Mouse (Mus musculus): ENCODE data around the gene Mfn2. TPM values are rescaled to one million over a fixed set of nuclear protein-coding genes. Genes with fewer than 3 reads are reported as not detected.

The Mfn2 gene
- polyA plus RNA-seq, 1 experiment from 2014 or later, result 52.4 TPM

DNA sequence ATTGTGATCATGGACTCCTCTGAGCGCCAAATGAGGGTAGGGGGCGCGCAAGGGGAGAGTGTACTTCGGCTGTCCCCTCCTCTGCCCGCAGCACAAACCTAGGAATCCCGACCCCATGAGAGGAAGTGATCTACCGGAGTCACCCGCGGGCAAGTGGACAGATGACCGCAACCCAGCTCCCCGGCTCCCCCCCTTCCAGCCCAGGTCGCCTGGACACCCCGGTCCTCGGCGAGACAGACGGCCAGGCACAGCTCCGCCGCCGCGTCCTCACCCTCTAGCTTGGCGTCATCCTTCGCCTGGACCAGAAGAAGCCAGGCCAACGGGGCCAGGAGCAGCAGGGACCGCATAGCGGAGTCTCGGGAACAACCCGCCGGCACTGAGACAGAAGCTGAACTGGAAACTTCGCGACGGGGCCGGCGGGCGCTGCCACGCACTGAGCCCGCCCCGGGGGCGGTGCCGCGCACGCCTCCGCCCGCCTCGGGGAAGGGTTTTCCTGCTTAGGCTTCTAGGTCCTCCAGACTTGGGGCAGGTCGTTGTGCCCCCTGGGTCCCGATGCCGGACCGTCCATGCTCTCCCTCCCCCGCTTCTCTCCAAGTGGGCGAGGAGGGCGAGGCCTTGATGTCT is 31.9 kb upstream of the Mfn2 start, which contains the start of gene Plod1:
Gene Plod1, minus strand, starts transcription at position 437 of the 624 bp plus-strand sequence.
- H3K4me2 ChIP-seq, result peak within 1 kb of the TSS; percentile 92
- H3K9ac ChIP-seq, result peak within 1 kb of the TSS; percentile 73
- under 1% methylated on average over 51 of the region's 51 CpGs for WGBS
- H3K4me1 ChIP-seq, result peaks cover 16% of the 10 kb centered on the region
- peak; percentile 60 for ATAC-seq
- no peaks in the 10 kb centered on the region for H3K36me3 ChIP-seq (ENCODE audit: poor library complexity, severe bottlenecking)
- 0 out of 2 replicates have a peak within 1 kb of the TSS, but pooled peaks have one; percentile 16 for H3K27ac ChIP-seq
- H3K27me3 ChIP-seq, result peaks cover 9% of the 10 kb centered on the region; the same call in 1 of the 2 replicates
- H3K9me3 ChIP-seq (replicated peaks), result no peaks in the 10 kb centered on the region
- H3K4me3 ChIP-seq, result peak within 1 kb of the TSS; percentile 60

DNA sequence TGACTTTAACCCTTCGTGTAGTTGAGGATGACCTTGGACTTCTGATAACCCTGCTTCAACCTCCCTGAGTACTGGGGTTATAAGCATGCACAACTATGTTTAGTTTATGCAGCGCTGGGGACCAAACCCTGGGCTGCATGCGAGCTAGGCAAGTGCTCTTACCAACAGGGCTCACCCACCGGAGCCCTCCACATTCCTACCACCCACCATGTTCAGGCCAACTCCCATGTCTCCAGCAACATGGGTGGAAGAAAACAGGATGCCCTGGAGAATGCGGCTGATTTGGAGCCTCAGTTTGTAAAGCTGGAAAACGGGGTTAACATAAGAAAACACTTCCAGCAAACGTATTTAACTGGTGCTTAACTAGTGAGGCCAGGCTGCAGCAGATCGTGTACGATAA is 31.4 kb upstream of the Mfn2 start:
- Histone ChIP-seq H3K27ac (0 out of 2 replicates have a peak overlapping the region, but pooled peaks have one; percentile 16), H3K4me2 (peak overlapping the region; percentile 92), H3K4me3 (peak overlapping the region; percentile 60), H3K4me1 (peaks cover 14% of the 10 kb centered on the region), H3K9ac (peak overlapping the region; percentile 73), H3K36me3 (ENCODE audit: poor library complexity, severe bottlenecking) (no peaks in the 10 kb centered on the region), H3K27me3 (peaks cover 9% of the 10 kb centered on the region; the same call in 1 of the 2 replicates), H3K9me3 (replicated peaks) (no peaks in the 10 kb centered on the region)
- 22% methylated on average over 9 of the region's 9 CpGs for WGBS
- ATAC-seq, result no peak

DNA sequence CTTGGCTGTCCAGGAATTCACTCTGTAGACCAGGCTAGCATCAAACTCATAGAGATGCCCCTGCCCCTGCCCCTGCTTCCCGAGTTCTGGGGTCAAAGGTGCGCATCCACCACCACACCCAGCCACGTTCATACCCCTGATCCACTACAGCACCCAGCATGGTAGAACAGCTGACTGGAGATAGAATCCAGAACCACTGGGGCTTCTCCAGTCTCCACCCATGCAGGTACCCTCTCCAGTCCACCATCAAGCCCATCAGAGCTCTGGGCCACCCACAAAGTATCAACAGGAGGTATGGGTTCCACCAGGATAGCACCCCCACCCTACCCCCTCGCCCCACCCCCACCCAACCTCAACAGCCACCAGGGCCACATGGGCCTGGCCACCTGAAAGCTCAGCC is 30.1 kb upstream of the Mfn2 start:
- no peaks in the 10 kb centered on the region for H3K36me3 ChIP-seq (ENCODE audit: poor library complexity, severe bottlenecking)
- no peak overlapping the region for H3K27ac ChIP-seq
- H3K27me3 ChIP-seq, result peaks cover 9% of the 10 kb centered on the region; the same call in 1 of the 2 replicates
- ATAC-seq, result no peak
- H3K4me3 ChIP-seq, result no peak overlapping the region
- 86% methylated on average over 4 of the region's 4 CpGs for WGBS
- no peak overlapping the region for H3K9ac ChIP-seq
- H3K4me2 ChIP-seq, result no peak overlapping the region
- H3K4me1 ChIP-seq, result 0 out of 2 replicates have a peak, but pooled peaks cover 6% of the 10 kb centered on the region
- H3K9me3 ChIP-seq (replicated peaks), result no peaks in the 10 kb centered on the region

DNA sequence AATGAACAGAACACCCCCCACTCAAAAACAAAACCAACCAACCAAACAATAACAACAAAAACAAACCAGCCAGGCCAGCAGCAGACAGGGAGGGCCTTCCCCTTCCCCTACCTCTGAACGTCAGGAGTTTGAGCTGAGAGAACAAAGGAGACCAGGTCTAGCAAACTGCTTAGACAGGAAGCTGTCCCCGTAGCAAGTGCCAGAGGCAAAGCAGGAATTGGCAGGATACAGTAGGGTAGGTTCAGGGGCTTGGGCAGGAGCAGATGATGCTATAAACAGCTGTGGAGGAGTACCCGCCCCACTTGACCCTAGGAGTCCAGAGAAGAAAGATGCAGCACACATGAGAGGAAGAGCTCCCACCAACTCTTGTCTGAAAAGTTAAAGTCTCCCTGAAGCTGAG is 29.6 kb upstream of the Mfn2 start:
- H3K4me3 ChIP-seq, result no peak overlapping the region
- no peak for ATAC-seq
- peaks cover 9% of the 10 kb centered on the region; the same call in 1 of the 2 replicates for H3K27me3 ChIP-seq
- H3K4me2 ChIP-seq, result no peak overlapping the region
- H3K27ac ChIP-seq, result no peak overlapping the region
- no peak overlapping the region for H3K9ac ChIP-seq
- no peaks in the 10 kb centered on the region for H3K36me3 ChIP-seq (ENCODE audit: poor library complexity, severe bottlenecking)
- H3K9me3 ChIP-seq (replicated peaks), result no peaks in the 10 kb centered on the region
- WGBS, result 57% methylated on average over 3 of the region's 3 CpGs
- 0 out of 2 replicates have a peak, but pooled peaks cover 6% of the 10 kb centered on the region for H3K4me1 ChIP-seq

DNA sequence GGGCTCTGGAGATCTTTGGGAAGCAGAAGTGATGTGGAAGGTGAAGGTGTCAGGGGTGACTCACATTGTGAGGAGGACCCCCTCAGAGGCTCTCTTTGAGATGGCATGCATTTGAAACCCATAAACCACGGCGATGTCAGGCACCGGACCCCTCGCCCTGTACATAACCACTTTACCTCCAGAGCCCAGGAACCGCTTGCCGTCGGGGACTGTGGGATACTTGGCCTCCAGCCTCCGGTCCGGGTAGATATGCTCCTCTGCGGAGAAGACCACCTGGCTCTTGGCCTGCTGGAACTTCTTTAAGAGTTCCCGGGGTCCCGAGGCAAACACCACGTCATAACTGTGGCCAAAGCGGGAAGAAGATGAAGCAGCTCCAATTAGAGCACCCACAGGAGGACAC is 26.4 kb upstream of the Mfn2 start:
- H3K9ac ChIP-seq, result no peak overlapping the region
- no peaks in the 10 kb centered on the region for H3K36me3 ChIP-seq (ENCODE audit: poor library complexity, severe bottlenecking)
- no peak overlapping the region for H3K4me3 ChIP-seq
- no peak for ATAC-seq
- no peak overlapping the region for H3K27ac ChIP-seq
- no peaks in the 10 kb centered on the region for H3K27me3 ChIP-seq
- no peak overlapping the region for H3K4me2 ChIP-seq
- 0 out of 2 replicates have a peak, but pooled peaks cover 2% of the 10 kb centered on the region for H3K4me1 ChIP-seq
- 96% methylated on average over 14 of the region's 14 CpGs for WGBS
- no peaks in the 10 kb centered on the region for H3K9me3 ChIP-seq (replicated peaks)

DNA sequence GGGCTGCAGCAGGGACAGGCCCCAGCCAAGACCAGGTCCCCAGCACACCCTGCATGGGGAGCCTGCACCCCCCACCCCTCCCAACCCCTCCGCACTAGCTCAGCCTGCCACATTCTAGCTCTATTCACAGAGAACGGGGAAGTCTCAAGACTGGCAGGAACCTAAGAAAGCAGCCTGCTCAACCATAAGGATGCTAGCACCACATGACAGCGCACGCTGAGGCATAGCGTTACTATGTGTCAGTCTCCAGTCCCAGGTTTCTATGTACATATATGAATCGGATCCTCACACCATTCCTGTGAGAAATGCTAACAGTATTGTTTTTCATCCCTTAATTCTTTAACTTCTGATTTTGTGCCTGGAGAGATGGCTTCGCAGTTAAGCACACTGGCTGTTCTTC is 24.0 kb upstream of the Mfn2 start:
- Histone ChIP-seq H3K36me3 (ENCODE audit: poor library complexity, severe bottlenecking) (no peaks in the 10 kb centered on the region), H3K4me1 (no peaks in the 10 kb centered on the region), H3K4me2 (no peak overlapping the region), H3K27me3 (no peaks in the 10 kb centered on the region), H3K9ac (no peak overlapping the region), H3K4me3 (no peak overlapping the region), H3K9me3 (replicated peaks) (no peaks in the 10 kb centered on the region), H3K27ac (no peak overlapping the region)
- ATAC-seq, result 0 out of 2 replicates have a peak, but pooled peaks have one; percentile 48
- 60% methylated on average over 7 of the region's 7 CpGs for WGBS

DNA sequence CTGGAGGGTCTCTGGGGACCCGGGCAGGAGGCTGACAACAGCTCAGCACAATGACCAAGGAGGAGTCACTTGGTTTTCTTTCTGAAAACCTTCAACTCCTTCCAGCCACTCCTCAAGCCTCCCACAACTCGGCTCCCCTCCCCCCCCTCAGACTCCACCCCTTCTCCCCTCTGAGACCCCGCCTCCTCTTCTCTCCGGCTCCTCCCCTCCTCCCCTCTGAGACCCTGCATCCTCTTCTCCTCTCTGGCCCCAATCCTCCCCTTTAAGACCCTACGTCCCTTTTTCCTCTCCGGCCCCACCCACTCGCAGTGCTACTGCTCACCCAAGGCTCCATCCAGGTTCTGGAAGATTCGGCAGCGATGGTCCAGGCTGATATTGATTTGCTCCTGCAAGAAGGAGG is 23.6 kb upstream of the Mfn2 start:
- no peak for ATAC-seq
- no peaks in the 10 kb centered on the region for H3K9me3 ChIP-seq (replicated peaks)
- no peak overlapping the region for H3K9ac ChIP-seq
- no peaks in the 10 kb centered on the region for H3K27me3 ChIP-seq
- WGBS, result 10% methylated on average over 9 of the region's 9 CpGs
- no peak overlapping the region for H3K4me3 ChIP-seq
- H3K4me1 ChIP-seq, result no peaks in the 10 kb centered on the region
- no peak overlapping the region for H3K27ac ChIP-seq
- H3K36me3 ChIP-seq (ENCODE audit: poor library complexity, severe bottlenecking), result no peaks in the 10 kb centered on the region
- H3K4me2 ChIP-seq, result no peak overlapping the region

DNA sequence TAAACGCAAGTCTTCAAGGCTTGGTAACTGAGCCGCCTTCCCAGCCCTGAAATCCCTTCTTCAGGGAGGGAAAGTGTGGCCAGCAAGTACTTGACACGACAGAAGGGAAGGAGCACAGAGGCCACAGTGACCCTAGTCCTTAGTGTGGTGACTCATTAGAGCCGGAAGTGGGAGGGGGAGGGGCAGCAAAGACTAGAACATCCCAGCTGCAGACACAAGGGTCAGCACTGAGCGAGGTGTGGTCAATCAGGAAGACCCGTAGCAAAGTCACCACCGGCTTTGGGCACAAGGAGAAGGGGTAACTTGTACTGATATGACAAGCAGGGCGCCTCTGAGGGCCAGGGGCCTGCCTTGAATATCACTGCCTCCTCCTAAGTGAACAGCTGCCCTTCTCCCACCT is 23.2 kb upstream of the Mfn2 start:
- no peak overlapping the region for H3K9ac ChIP-seq
- H3K4me1 ChIP-seq, result no peaks in the 10 kb centered on the region
- H3K9me3 ChIP-seq (replicated peaks), result no peaks in the 10 kb centered on the region
- ATAC-seq, result no peak
- H3K27me3 ChIP-seq, result no peaks in the 10 kb centered on the region
- no peaks in the 10 kb centered on the region for H3K36me3 ChIP-seq (ENCODE audit: poor library complexity, severe bottlenecking)
- H3K4me2 ChIP-seq, result no peak overlapping the region
- WGBS, result 52% methylated on average over 8 of the region's 8 CpGs
- H3K4me3 ChIP-seq, result no peak overlapping the region
- H3K27ac ChIP-seq, result no peak overlapping the region

DNA sequence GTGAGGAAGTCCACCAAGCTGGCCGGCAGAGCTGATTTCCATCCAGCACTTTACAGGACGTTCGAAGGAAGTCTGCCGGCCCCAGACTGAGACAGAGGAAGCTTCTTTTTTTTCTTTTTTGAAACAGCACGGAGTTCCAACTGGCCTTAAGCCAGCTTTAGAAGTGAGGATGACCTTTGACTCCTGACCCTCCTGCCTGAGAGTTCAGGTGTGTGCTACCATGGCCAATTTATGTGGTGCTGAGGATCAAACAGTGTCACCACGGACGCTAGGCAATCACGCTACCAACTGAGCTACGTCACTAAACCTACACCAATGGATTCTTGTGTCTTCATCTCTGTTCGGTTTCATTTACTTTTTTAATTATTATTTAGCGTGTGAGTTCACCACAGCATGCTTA is 17.8 kb upstream of the Mfn2 start:
- H3K4me3 ChIP-seq, result no peak overlapping the region
- H3K27ac ChIP-seq, result no peak overlapping the region
- H3K27me3 ChIP-seq, result no peaks in the 10 kb centered on the region
- no peak overlapping the region for H3K4me2 ChIP-seq
- no peak for ATAC-seq
- 81% methylated on average over 11 of the region's 11 CpGs for whole genome bisulfite sequencing
- no peak overlapping the region for H3K9ac ChIP-seq
- H3K36me3 ChIP-seq (ENCODE audit: poor library complexity, severe bottlenecking), result no peaks in the 10 kb centered on the region
- no peaks in the 10 kb centered on the region for H3K4me1 ChIP-seq
- no peaks in the 10 kb centered on the region for H3K9me3 ChIP-seq (replicated peaks)

DNA sequence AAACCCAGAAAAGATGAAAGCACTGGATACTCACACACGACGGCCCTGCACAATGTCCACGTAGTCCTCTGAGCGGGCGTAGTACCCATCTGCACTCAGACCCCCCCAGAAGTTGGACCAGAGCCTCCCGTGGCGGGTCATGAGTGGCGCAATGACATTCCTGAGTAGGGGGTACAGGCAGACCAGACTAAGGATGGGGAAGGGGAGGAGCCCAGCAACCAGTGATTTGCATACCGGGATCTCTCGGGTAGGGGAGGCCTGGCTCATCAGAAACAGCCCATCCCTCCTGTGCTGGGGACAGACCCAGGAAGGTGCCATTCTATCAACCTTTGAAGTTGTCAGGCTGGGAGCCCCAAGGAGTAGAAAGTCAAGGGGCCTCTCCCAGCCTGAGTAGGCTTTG is 16.5 kb upstream of the Mfn2 start:
- WGBS, result 27% methylated on average over 10 of the region's 10 CpGs
- H3K4me3 ChIP-seq, result no peak overlapping the region
- H3K27ac ChIP-seq, result no peak overlapping the region
- no peak overlapping the region for H3K4me2 ChIP-seq
- no peak for ATAC-seq
- H3K9ac ChIP-seq, result no peak overlapping the region
- no peaks in the 10 kb centered on the region for H3K27me3 ChIP-seq
- no peaks in the 10 kb centered on the region for H3K4me1 ChIP-seq
- H3K9me3 ChIP-seq (replicated peaks), result no peaks in the 10 kb centered on the region
- no peaks in the 10 kb centered on the region for H3K36me3 ChIP-seq (ENCODE audit: poor library complexity, severe bottlenecking)

DNA sequence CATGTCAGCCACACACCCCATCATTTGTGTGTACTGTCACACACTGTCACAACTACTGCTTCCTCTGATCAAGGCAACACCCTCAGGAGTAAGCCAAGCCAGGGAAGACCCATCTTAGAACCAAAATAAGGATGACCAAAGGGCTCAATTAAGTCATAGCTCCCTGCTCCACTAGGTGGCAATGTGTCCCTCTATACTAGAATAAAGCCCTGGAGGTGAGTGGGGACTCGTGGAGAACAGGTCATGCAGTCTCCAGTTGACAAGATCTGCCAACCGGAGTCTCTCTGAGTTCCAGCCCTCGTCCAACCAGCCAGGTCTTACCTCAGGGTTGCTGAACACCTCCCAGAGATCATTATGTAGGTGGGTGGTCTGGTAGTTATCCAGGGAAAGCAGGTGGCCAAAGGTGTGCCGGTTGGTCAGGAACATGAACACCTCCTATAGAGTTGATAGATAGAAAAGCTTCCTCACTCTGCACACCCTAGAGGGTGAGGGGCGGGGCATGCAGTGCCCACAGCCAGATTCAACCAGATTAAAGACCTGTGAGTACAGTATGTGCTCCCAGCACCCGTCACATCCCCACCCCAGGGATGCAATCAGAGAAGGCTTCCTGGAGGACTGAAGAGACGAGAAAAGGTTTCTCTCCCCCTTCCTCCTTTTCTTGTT is 14.1 kb upstream of the Mfn2 start:
- Histone ChIP-seq H3K4me1 (no peaks in the 10 kb centered on the region), H3K27ac (no peak overlapping the region), H3K9me3 (replicated peaks) (no peaks in the 10 kb centered on the region), H3K27me3 (no peaks in the 10 kb centered on the region), H3K36me3 (ENCODE audit: poor library complexity, severe bottlenecking) (no peaks in the 10 kb centered on the region), H3K4me3 (no peak overlapping the region), H3K9ac (no peak overlapping the region), H3K4me2 (no peak overlapping the region)
- no peak for ATAC-seq
- WGBS, result 62% methylated on average over 7 of the region's 7 CpGs

DNA sequence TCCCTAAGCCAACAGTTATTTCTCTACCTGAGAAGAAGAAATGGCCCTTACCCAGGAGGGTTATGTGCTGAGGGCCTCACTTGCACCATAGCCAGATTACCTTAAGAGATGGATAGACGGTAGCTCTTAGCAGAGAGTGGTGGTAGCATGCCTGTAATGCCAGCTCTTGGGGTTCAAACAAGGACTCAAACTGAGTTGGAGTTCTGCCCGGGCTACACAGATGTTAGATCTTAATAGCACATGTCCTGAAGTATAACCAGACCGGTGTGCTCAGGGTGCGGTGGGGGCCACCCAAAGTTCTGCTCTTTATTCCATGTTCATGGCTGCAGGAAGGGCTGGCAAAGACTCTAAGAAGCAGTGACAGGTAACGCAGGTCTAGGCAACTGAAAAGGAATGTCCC is 5.0 kb upstream of the Mfn2 start:
- WGBS, result 92% methylated on average over 5 of the region's 5 CpGs

More for the DNA sequence above, 5.0 kb upstream of the Mfn2 start:
- H3K9ac ChIP-seq, result no peak overlapping the region
- no peak overlapping the region for H3K4me2 ChIP-seq
- peaks cover 4% of the 10 kb centered on the region for H3K4me1 ChIP-seq
- H3K36me3 ChIP-seq (ENCODE audit: poor library complexity, severe bottlenecking), result no peaks in the 10 kb centered on the region
- H3K4me3 ChIP-seq, result no peak overlapping the region
- no peak overlapping the region for H3K27ac ChIP-seq
- no peak for ATAC-seq
- H3K27me3 ChIP-seq, result no peaks in the 10 kb centered on the region
- H3K9me3 ChIP-seq (replicated peaks), result no peaks in the 10 kb centered on the region

Measured in forebrain, embryonic 13.5 days (tissue).